Mouse (Mus musculus): ENCODE data around the gene Calm2.

DNA sequence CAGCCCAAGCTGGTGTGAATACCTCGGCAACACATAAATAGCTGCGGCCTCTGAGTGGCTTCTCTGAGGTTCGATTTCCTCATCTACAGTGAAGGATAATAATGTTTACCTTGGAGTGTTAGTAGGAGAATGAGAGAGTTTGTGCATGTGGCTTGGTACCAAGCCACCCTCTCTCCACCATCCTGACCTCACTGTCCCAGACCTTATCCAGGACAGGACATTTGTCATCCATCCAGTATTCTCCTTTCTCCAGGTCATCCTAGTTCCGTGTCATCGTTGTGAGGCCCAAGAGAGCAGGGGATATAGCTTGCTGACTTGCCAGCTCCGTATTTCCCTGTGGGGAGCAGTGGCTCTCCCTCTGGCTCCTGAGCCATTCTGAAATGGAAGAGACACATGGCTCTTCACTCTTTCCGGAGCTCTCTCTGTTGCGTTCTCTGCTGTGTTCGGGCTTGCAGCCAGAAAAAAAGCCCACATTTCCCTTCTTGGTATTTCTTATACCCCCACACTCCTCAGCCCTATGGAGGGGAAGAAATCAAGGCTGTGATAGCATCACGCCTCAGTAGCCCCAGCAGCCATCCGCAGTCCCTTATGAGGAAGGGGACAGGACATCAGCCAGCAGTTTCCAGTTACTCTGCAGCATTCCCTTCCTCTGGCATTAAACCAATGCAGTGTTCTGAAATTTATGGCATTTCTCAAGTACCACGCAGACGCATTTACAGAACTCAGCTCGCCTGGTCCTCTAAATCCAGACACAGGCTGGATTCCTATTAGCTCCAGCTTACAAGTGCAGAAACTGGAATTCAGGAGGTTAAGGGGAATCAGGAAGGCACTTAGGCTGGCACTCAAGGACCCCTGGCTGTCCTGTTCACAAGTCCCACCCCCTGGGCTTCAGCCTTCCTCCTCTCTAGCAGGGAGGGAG is 13.3 kb upstream of the Calm2 start:
- no peak for TF ChIP-seq TAL1 (IDR thresholded peaks at IDR 0.05; ENCODE audit: low read length)
- TF ChIP-seq GATA1 (IDR thresholded peaks at IDR 0.05; ENCODE audit: low read length) = no peak
